Mouse (Mus musculus) megakaryocyte, embryonic 14.5 days (primary cell): ENCODE results near the gene Smc3.
"Not testable (repeated sequence)": the region's sequence is repeated elsewhere in the genome, so short reads cannot be mapped to it uniquely, and the experiment has no call there.

Experiments
- FLI1 ChIP-seq: IDR thresholded peaks from 2 replicates; pipeline ENCODE4 v1.6.1; 2012; ENCODE audit warnings: low read length, inconsistent platforms, mixed read lengths
- GATA1 ChIP-seq: IDR thresholded peaks from 3 replicates; pipeline ENCODE4 v1.6.1; 2012; ENCODE audit warnings: mixed read lengths, low read length, inconsistent platforms, borderline replicate concordance

GRCm38 (mm10) chr19:53656443-53656842 lies 56.2 kb downstream of the Smc3 start:
- not testable (repeated sequence) for TF ChIP-seq GATA1, FLI1
